Mouse (Mus musculus): ENCODE measurements around the gene Mvk.

DNA sequence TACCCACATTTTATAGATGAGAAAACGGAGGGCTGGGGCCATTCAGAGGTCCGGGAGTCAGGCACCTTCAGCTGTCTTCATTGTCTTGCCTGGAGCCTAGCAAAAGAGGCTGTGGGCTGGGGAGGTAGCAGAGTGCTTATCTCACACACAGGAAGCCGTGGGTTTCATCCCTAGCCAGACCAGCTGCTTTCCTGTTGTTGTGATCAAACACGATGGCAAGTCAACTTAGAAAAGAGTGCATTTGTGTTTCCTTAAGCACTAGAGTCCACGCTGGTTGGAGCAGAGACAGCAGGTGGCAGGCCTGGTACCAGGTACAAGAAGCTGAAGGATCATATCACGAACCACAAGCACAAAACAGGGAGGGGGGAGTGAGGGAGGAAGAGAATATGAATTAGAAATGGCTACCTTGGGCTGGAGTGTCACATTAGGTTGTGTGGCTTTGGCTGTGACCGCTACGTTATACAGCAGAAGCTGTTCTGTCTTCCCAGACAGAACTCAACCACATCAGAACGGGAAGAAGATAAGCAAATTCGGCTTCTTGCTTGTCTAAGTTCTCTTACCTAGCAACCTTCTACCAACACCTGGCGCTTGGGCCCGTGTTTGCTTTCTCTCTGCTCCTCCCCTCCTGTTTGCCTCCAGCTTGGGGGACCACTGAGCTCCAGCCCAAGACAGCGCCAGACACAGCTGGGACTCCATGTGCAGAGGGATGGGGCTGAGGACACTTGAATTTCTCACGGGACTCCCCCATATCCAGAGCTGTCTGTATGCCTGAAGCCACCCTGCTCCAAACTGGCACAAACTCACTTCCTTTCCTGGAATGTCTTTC is 61.4 kb downstream of the Mvk start:
- TF ChIP-seq CTCF (IDR thresholded peaks at IDR 0.05; ENCODE audit: low read depth) (no peak), EP300 (IDR thresholded peaks at IDR 0.05; ENCODE audit: low read depth) (no peak)
